Mouse (Mus musculus) embryonic facial prominence, embryonic 14.5 days (tissue): ENCODE data around the gene 1700088E04Rik. TPM values are rescaled to one million over a fixed set of nuclear protein-coding genes. Genes with fewer than 3 reads are reported as not detected.

ENCODE experiments used
- ATAC-seq: fragments of 200-750 bp; cut with Nextera tagmentation; 2 replicates; pipeline ENCODE4 v1.8.0; 2017; ENCODE audit warnings: low read depth, moderate number of reproducible peaks, moderate TSS enrichment
- DNase-seq: peaks from one replicate; pipeline ENCODE4 v3.0.0-alpha.2; 2015; ENCODE audit warnings: low spot score
- H3K27ac ChIP-seq: fragments of 300-500 bp; sonication (generic); replicated peaks from 2 replicates; pipeline ENCODE4 v1.5.1; 2014; ENCODE audit warnings: low read depth, mild to moderate bottlenecking, low read length, moderate library complexity
- H3K27me3 ChIP-seq: fragments of 300-500 bp; sonication (generic); replicated peaks from 2 replicates; pipeline ENCODE4 v1.6.1; 2014; ENCODE audit warnings: low read length; ENCODE audit not compliant: control insufficient read depth, insufficient read depth
- H3K36me3 ChIP-seq: fragments of 300-500 bp; sonication (generic); 2 replicates; pipeline ENCODE4 v1.6.1; 2014; ENCODE audit warnings: low read length, mixed read lengths; ENCODE audit not compliant: control insufficient read depth, insufficient read depth
- H3K4me1 ChIP-seq: fragments of 300-500 bp; sonication (generic); 2 replicates; pipeline ENCODE4 v1.6.1; 2014; ENCODE audit warnings: antibody characterized with exemption, low read length; ENCODE audit not compliant: control insufficient read depth, insufficient read depth
- H3K4me2 ChIP-seq: fragments of 300-500 bp; sonication (generic); 2 replicates; pipeline ENCODE4 v1.6.1; 2014; ENCODE audit warnings: low read depth, mild to moderate bottlenecking, low read length, moderate library complexity, mixed read lengths
- H3K4me3 ChIP-seq: fragments of 300-500 bp; sonication (generic); 2 replicates; pipeline ENCODE4 v1.5.1; 2014; ENCODE audit warnings: low read depth, mild to moderate bottlenecking, low read length
- H3K9ac ChIP-seq: fragments of 300-500 bp; sonication (generic); 2 replicates; pipeline ENCODE4 v1.6.1; 2014; ENCODE audit warnings: low read depth, mild to moderate bottlenecking, low read length, moderate library complexity, mixed read lengths
- H3K9me3 ChIP-seq: fragments of 300-500 bp; sonication (generic); 2 replicates; pipeline ENCODE4 v1.6.1; 2016; ENCODE audit warnings: low read length; ENCODE audit not compliant: control insufficient read depth
- WGBS: fragments of 180-500 bp; shearing (Covaris S2); extraction: QIAGEN DNeasy Blood & Tissue Kit; methylation state at CpG from one replicate; pipeline ENCODE4 v1.1.7; 2014; 5-methylcytosine and 5-hydroxymethylcytosine counted together
- polyA plus RNA-seq: library from polyadenylated mRNA; unstranded; fragments of >200 nt; fragmentation: Nextera tagmentation; extraction: Ambion mirVana; gene quantifications from 2 replicates; pipeline ENCODE4 v1.2.1, GENCODE M21; 2014

The 1700088E04Rik gene
- polyA plus RNA-seq, 1 experiment from 2014 or later = 12.2 TPM

GRCm38 (mm10) chr15:79093083-79093839, 47.8 kb downstream of the 1700088E04Rik start:
- Histone ChIP-seq H3K27ac (0 out of 2 replicates have a peak overlapping the region, but pooled peaks have one; percentile 2), H3K9ac (no peak overlapping the region), H3K4me3 (no peak overlapping the region), H3K9me3 (no peaks in the 10 kb centered on the region), H3K27me3 (no peaks in the 10 kb centered on the region), H3K36me3 (peaks cover 80% of the 10 kb centered on the region), H3K4me2 (no peak overlapping the region), H3K4me1 (peaks cover 8% of the 10 kb centered on the region; the same call in 1 of the 2 replicates)
- ATAC-seq (no peak), DNase-seq (no peak)
- WGBS = 67% methylated on average over 7 of the region's 7 CpGs

GRCm38 (mm10) chr15:79092284-79092683, 48.8 kb downstream of the 1700088E04Rik start:
- Histone ChIP-seq H3K4me3 (no peak overlapping the region), H3K36me3 (peaks cover 89% of the 10 kb centered on the region), H3K4me2 (no peak overlapping the region), H3K4me1 (no peaks in the 10 kb centered on the region), H3K9me3 (no peaks in the 10 kb centered on the region), H3K27ac (no peak overlapping the region), H3K27me3 (no peaks in the 10 kb centered on the region), H3K9ac (no peak overlapping the region)
- ATAC-seq (no peak), DNase-seq (no peak)
- 88% methylated on average over 6 of the region's 6 CpGs for WGBS

DNA sequence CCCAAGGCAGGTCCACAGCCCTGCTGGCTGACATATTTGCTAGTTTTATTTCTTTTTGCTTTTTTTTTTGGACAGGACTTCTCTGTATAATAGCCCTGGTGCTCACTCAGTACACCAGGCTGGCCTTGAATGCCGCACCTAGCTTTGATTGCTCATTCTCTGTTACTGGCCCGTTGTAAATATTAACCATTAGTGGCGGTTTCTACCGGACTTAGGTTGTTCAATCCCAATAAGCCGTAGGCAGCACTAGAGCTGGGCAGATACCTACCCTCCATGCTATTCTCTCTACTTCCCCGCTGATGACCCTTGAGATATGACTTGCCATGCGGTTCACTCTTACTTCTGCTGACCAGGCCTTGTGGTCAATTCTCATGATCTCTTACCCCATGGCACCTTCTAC, 61.5 kb downstream of the 1700088E04Rik start:
- 97% methylated on average over 7 of the region's 7 CpGs for WGBS
- H3K9me3 ChIP-seq = no peaks in the 10 kb centered on the region
- no peak overlapping the region for H3K4me3 ChIP-seq
- no peaks in the 10 kb centered on the region for H3K27me3 ChIP-seq
- no peak overlapping the region for H3K27ac ChIP-seq
- DNase-seq = no peak
- no peak overlapping the region for H3K4me2 ChIP-seq
- peaks cover 82% of the 10 kb centered on the region for H3K36me3 ChIP-seq
- H3K4me1 ChIP-seq = peaks cover 6% of the 10 kb centered on the region
- ATAC-seq = no peak
- H3K9ac ChIP-seq = no peak overlapping the region

Other genes with a start within 250 kb of the 1700088E04Rik start
- 0.58 and 0.98 TPM in 2 replicates for gene Gm49510, start 241.6 kb downstream of the 1700088E04Rik start, polyA plus RNA-seq
- 40.8 and 44.1 TPM in 2 replicates for gene Sh3bp1, start 241.5 kb downstream of the 1700088E04Rik start, polyA plus RNA-seq
- 19.6 and 21.0 TPM in 2 replicates for gene Pdxp, start 227.3 kb downstream of the 1700088E04Rik start, polyA plus RNA-seq
- gene Lgals1, start 214.5 kb downstream of the 1700088E04Rik start, polyA plus RNA-seq = 2,628 and 2,877 TPM in 2 replicates
- gene Nol12, start 206.3 kb downstream of the 1700088E04Rik start, polyA plus RNA-seq = 51.1 and 54.3 TPM in 2 replicates
- gene Triobp, start 193.5 kb downstream of the 1700088E04Rik start, polyA plus RNA-seq = 46.2 and 47.4 TPM in 2 replicates
- gene H1f0, start 112.8 kb downstream of the 1700088E04Rik start, polyA plus RNA-seq = 168 and 202 TPM in 2 replicates
- gene Galr3, start 99.4 kb downstream of the 1700088E04Rik start, polyA plus RNA-seq = not detected in 2 replicates
- gene Ankrd54, start 78.4 kb downstream of the 1700088E04Rik start, polyA plus RNA-seq = 42.6 and 43.6 TPM in 2 replicates
- 197 and 220 TPM in 2 replicates for gene Eif3l, start 66.1 kb downstream of the 1700088E04Rik start, polyA plus RNA-seq
- gene Micall1, start 32.4 kb downstream of the 1700088E04Rik start, polyA plus RNA-seq = 10.5 and 10.8 TPM in 2 replicates
- 305 TPM in 2 replicates for gene Polr2f, start 244 bp downstream of the 1700088E04Rik start, polyA plus RNA-seq
- gene Sox10, start 24.0 kb upstream of the 1700088E04Rik start, polyA plus RNA-seq = 16.2 and 17.7 TPM in 2 replicates
- 18.1 and 21.3 TPM in 2 replicates for gene Pick1, start 87.9 kb upstream of the 1700088E04Rik start, polyA plus RNA-seq
- gene Gm49486, start 88.1 kb upstream of the 1700088E04Rik start, polyA plus RNA-seq = 1.1 TPM in 2 replicates
- 0.28 and 0.29 TPM in 2 replicates for gene Slc16a8, start 113.5 kb upstream of the 1700088E04Rik start, polyA plus RNA-seq
- gene Baiap2l2, start 144.3 kb upstream of the 1700088E04Rik start, polyA plus RNA-seq = 5.6 and 6.9 TPM in 2 replicates
- gene Pla2g6, start 187.1 kb upstream of the 1700088E04Rik start, polyA plus RNA-seq = 13.3 and 14.6 TPM in 2 replicates
- 2.6 and 2.8 TPM in 2 replicates for gene Maff, start 205.4 kb upstream of the 1700088E04Rik start, polyA plus RNA-seq